Mouse (Mus musculus) heart, embryonic 15.5 days (tissue): ENCODE measurements around the gene Pgc. TPM values are rescaled to one million over a fixed set of nuclear protein-coding genes. Genes with fewer than 3 reads are reported as not detected.

Experiments
- ATAC-seq: fragments of 200-750 bp; cut with Nextera tagmentation; replicated peaks from 2 replicates; pipeline ENCODE4 v1.8.0; 2017; ENCODE audit warnings: low read depth, moderate TSS enrichment; ENCODE audit not compliant: insufficient number of reproducible peaks, insufficient read depth, low FRiP score
- H3K27ac ChIP-seq: fragments of 300-500 bp; sonication (generic); 2 replicates; pipeline ENCODE4 v1.5.1; 2015; ENCODE audit warnings: mild to moderate bottlenecking, inconsistent platforms
- H3K27me3 ChIP-seq: fragments of 300-500 bp; sonication (generic); 2 replicates; pipeline ENCODE4 v1.6.1; 2015; ENCODE audit warnings: inconsistent platforms
- H3K36me3 ChIP-seq: fragments of 300-500 bp; sonication (generic); 2 replicates; pipeline ENCODE4 v1.6.1; 2015; ENCODE audit warnings: mild to moderate bottlenecking, inconsistent platforms
- H3K4me1 ChIP-seq: fragments of 300-500 bp; sonication (generic); replicated peaks from 2 replicates; pipeline ENCODE4 v1.6.1; 2015; ENCODE audit warnings: inconsistent platforms
- H3K4me2 ChIP-seq: fragments of 300-500 bp; sonication (generic); 2 replicates; pipeline ENCODE4 v1.6.1; 2015; ENCODE audit warnings: inconsistent platforms, mild to moderate bottlenecking, moderate library complexity
- H3K4me3 ChIP-seq: fragments of 300-500 bp; sonication (generic); 2 replicates; pipeline ENCODE4 v1.5.1; 2015; ENCODE audit warnings: mild to moderate bottlenecking, inconsistent platforms
- H3K9ac ChIP-seq: fragments of 300-500 bp; sonication (generic); 2 replicates; pipeline ENCODE4 v1.6.1; 2015; ENCODE audit warnings: mild to moderate bottlenecking, inconsistent platforms
- H3K9me3 ChIP-seq: fragments of 300-500 bp; sonication (generic); replicated peaks from 2 replicates; pipeline ENCODE4 v1.6.1; 2016; ENCODE audit warnings: inconsistent platforms
- WGBS: fragments of 180-500 bp; shearing (Covaris S2); methylation state at CpG from one replicate; pipeline ENCODE4 v1.1.7; 2015; ENCODE audit warnings: mixed read lengths; 5-methylcytosine and 5-hydroxymethylcytosine counted together
- polyA plus RNA-seq: library from polyadenylated mRNA; unstranded; fragments of >200 nt; fragmentation: Nextera tagmentation; extraction: Ambion mirVana; gene quantifications from 2 replicates; pipeline ENCODE4 v1.2.1, GENCODE M21; 2015

The Pgc gene
- polyA plus RNA-seq, 1 experiment from 2014 or later, result 0.40 TPM

- Histone ChIP-seq H3K36me3 (no peaks in the 10 kb centered on the region), H3K27ac (peak overlapping the region; percentile 96), H3K9me3 (no peaks in the 10 kb centered on the region), H3K27me3 (no peaks in the 10 kb centered on the region), H3K9ac (peak overlapping the region; percentile 93), H3K4me2 (peak overlapping the region; percentile 94), H3K4me3 (peak overlapping the region; percentile 87), H3K4me1 (peaks cover 50% of the 10 kb centered on the region)
- no peak for ATAC-seq
- WGBS, result 14% methylated on average over 19 of the region's 20 CpGs
Measured at GRCm38 (mm10) chr17:47738879-47739798, 12.5 kb downstream of the Pgc start.

GRCm38 (mm10) chr17:47740186-47740585 is 13.5 kb downstream of the Pgc start:
- WGBS, result 85% methylated on average over 2 of the region's 2 CpGs
- no peak for ATAC-seq
- no peak overlapping the region for H3K27ac ChIP-seq
- H3K4me1 ChIP-seq, result peaks cover 50% of the 10 kb centered on the region
- H3K9me3 ChIP-seq, result no peaks in the 10 kb centered on the region
- H3K36me3 ChIP-seq, result peaks cover 4% of the 10 kb centered on the region; the same call in 1 of the 2 replicates
- no peak overlapping the region for H3K9ac ChIP-seq
- no peaks in the 10 kb centered on the region for H3K27me3 ChIP-seq
- no peak overlapping the region for H3K4me2 ChIP-seq
- H3K4me3 ChIP-seq, result no peak overlapping the region

- ATAC-seq, result no peak
- Histone ChIP-seq H3K9me3 (no peaks in the 10 kb centered on the region), H3K27me3 (no peaks in the 10 kb centered on the region), H3K4me2 (peak overlapping the region; percentile 25; the same call in 1 of the 2 replicates), H3K27ac (peak overlapping the region; percentile 53; the same call in 1 of the 2 replicates), H3K9ac (no peak overlapping the region), H3K4me1 (peaks cover 51% of the 10 kb centered on the region), H3K4me3 (no peak overlapping the region), H3K36me3 (peaks cover 4% of the 10 kb centered on the region; the same call in 1 of the 2 replicates)
- WGBS, result 24% methylated on average over 16 of the region's 16 CpGs
Measured at GRCm38 (mm10) chr17:47742991-47743734, 16.5 kb downstream of the Pgc start.

GRCm38 (mm10) chr17:47744086-47744485 is 17.4 kb downstream of the Pgc start:
- Histone ChIP-seq H3K36me3 (peaks cover 4% of the 10 kb centered on the region; the same call in 1 of the 2 replicates), H3K4me2 (no peak overlapping the region), H3K4me1 (peaks cover 51% of the 10 kb centered on the region), H3K27ac (no peak overlapping the region), H3K4me3 (no peak overlapping the region), H3K9me3 (no peaks in the 10 kb centered on the region), H3K9ac (no peak overlapping the region), H3K27me3 (no peaks in the 10 kb centered on the region)
- WGBS, result 91% methylated on average over 14 of the region's 14 CpGs
- no peak for ATAC-seq

GRCm38 (mm10) chr17:47744746-47745368 is 18.2 kb downstream of the Pgc start:
- no peaks in the 10 kb centered on the region for H3K9me3 ChIP-seq
- H3K27ac ChIP-seq, result no peak overlapping the region
- H3K4me1 ChIP-seq, result peaks cover 51% of the 10 kb centered on the region
- peaks cover 4% of the 10 kb centered on the region; the same call in 1 of the 2 replicates for H3K36me3 ChIP-seq
- H3K27me3 ChIP-seq, result no peaks in the 10 kb centered on the region
- H3K9ac ChIP-seq, result no peak overlapping the region
- WGBS, result 87% methylated on average over 10 of the region's 10 CpGs
- ATAC-seq, result no peak
- H3K4me3 ChIP-seq, result no peak overlapping the region
- H3K4me2 ChIP-seq, result no peak overlapping the region

- no peak overlapping the region for H3K4me2 ChIP-seq
- 42% methylated on average over 14 of the region's 14 CpGs for WGBS
- ATAC-seq, result peak; percentile 45
- no peak overlapping the region for H3K4me3 ChIP-seq
- H3K4me1 ChIP-seq, result peaks cover 34% of the 10 kb centered on the region
- peaks cover 4% of the 10 kb centered on the region; the same call in 1 of the 2 replicates for H3K36me3 ChIP-seq
- H3K9ac ChIP-seq, result no peak overlapping the region
- H3K9me3 ChIP-seq, result no peaks in the 10 kb centered on the region
- H3K27me3 ChIP-seq, result no peaks in the 10 kb centered on the region
- H3K27ac ChIP-seq, result peak overlapping the region; percentile 50
Measured at GRCm38 (mm10) chr17:47748791-47749553, 22.3 kb downstream of the Pgc start.

- Histone ChIP-seq H3K4me1 (peaks cover 36% of the 10 kb centered on the region), H3K27ac (0 out of 2 replicates have a peak overlapping the region, but pooled peaks have one; percentile 50), H3K36me3 (peaks cover 4% of the 10 kb centered on the region; the same call in 1 of the 2 replicates), H3K27me3 (no peaks in the 10 kb centered on the region), H3K4me3 (no peak overlapping the region), H3K4me2 (no peak overlapping the region), H3K9ac (no peak overlapping the region), H3K9me3 (no peaks in the 10 kb centered on the region)
- no peak for ATAC-seq
- 74% methylated on average over 3 of the region's 3 CpGs for WGBS
Measured at GRCm38 (mm10) chr17:47749626-47750025, 23.0 kb downstream of the Pgc start.

- H3K4me3 ChIP-seq, result no peak overlapping the region
- H3K4me2 ChIP-seq, result no peak overlapping the region
- H3K4me1 ChIP-seq, result peaks cover 36% of the 10 kb centered on the region
- no peak overlapping the region for H3K9ac ChIP-seq
- peaks cover 1% of the 10 kb centered on the region; the same call in 1 of the 2 replicates for H3K36me3 ChIP-seq
- no peaks in the 10 kb centered on the region for H3K9me3 ChIP-seq
- no peak overlapping the region for H3K27ac ChIP-seq
- 73% methylated on average over 6 of the region's 6 CpGs for WGBS
- no peak for ATAC-seq
- no peaks in the 10 kb centered on the region for H3K27me3 ChIP-seq
Measured at GRCm38 (mm10) chr17:47750101-47750500, 23.5 kb downstream of the Pgc start.

- WGBS, result 74% methylated on average over 5 of the region's 5 CpGs
- Histone ChIP-seq H3K4me3 (no peak overlapping the region), H3K27ac (no peak overlapping the region), H3K9ac (no peak overlapping the region), H3K27me3 (no peaks in the 10 kb centered on the region), H3K4me2 (no peak overlapping the region), H3K9me3 (no peaks in the 10 kb centered on the region), H3K36me3 (no peaks in the 10 kb centered on the region), H3K4me1 (peaks cover 45% of the 10 kb centered on the region)
- ATAC-seq, result no peak
Measured at GRCm38 (mm10) chr17:47751811-47752210, 25.2 kb downstream of the Pgc start.

GRCm38 (mm10) chr17:47753130-47753775 is 26.6 kb downstream of the Pgc start:
- H3K9ac ChIP-seq, result no peak overlapping the region
- H3K36me3 ChIP-seq, result no peaks in the 10 kb centered on the region
- H3K27me3 ChIP-seq, result no peaks in the 10 kb centered on the region
- peaks cover 49% of the 10 kb centered on the region for H3K4me1 ChIP-seq
- H3K27ac ChIP-seq, result no peak overlapping the region
- WGBS, result 35% methylated on average over 8 of the region's 8 CpGs
- H3K9me3 ChIP-seq, result no peaks in the 10 kb centered on the region
- ATAC-seq, result no peak
- no peak overlapping the region for H3K4me2 ChIP-seq
- H3K4me3 ChIP-seq, result no peak overlapping the region
